Mouse (Mus musculus): ENCODE measurements around the gene Tbc1d1. TPM values are rescaled to one million over a fixed set of nuclear protein-coding genes. Genes with fewer than 3 reads are reported as not detected.

Gene Tbc1d1
- total RNA-seq, 2 experiments from 2014 or later = 25.2 to 30.5 TPM

DNA sequence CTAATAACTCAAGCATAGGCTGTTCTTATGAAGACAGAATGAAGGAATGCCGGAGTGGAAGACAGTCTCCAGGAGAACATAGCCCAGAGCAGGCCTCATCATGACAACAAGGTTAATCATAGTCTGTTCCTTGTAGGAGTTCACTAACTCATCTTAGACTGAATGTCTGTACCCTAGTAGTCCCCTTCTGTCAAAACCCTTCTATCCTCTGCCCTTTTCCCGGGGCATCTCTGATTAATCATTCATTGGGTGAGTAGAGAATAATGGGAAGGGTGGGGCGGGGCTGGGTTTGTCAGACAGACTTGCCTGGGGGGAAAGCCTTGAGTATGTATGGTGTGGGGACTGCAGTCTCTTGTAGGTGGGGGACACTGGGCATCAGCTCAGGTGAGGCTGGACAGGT, 79.1 kb downstream of the Tbc1d1 start:
- DNase-seq (ENCODE audit: low spot score in 2 of 2) = no peak

DNA sequence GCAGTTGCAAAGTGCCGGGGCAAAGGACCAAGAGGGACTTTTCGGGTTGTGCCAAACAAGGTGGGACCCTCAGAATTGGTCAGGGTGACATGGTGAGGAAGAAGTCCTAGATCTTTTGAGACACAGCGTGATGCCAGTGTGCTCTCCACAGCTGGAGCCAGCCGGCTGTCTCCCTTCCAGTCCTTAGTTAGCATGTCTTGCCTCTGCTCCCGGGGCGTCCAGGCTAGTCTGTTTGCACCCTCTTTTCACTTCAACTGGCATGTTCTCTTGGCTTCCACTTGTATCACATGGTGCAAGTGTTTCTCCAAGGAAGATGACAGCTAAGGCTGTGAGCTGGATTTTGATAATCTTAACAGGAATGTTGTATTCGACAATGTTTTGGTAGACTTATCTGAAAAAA, 80.5 kb downstream of the Tbc1d1 start:
- DNase-seq (ENCODE audit: low spot score in 2 of 2) = no peak

DNA sequence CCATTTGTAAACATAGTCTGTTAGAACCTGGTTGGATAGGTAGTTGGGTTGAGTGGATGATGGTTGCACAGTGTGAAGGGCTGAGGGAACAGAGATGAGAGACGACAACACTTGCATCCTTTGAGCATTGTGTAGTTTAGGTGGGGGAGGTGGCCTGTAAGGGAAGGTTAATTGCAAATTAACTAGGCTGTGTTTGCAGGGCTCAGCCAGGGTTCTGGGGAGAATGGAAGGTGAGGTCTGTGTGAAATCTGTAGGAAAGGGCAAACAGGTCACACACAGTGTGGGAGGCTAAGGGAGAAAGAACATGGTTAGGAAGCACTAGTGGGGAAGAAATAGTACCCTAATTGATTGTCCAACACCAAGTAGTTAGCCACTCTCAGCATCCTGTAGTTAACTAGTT, 81.2 kb downstream of the Tbc1d1 start:
- no peak for DNase-seq (ENCODE audit: low spot score in 2 of 2)

DNA sequence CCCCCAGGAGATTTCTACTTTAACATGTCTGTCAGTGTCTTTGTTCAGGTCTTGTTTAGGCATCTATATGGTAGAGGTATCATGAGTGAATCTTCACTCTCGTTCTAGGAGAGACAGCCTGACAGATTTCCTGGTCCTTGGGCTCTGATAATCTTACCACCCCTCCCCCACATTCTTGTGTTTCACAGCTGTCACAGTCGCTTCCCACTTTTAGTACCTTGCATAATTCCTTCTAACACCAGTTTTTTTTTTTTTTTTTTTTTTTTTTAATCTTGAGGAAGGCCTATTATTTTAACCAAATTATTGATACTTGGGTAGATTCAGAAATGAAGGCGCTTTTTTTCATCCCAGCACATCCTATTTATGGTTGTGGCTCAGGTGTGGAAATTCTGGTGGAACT, 81.6 kb downstream of the Tbc1d1 start:
- DNase-seq (ENCODE audit: low spot score in 2 of 2) = no peak

DNA sequence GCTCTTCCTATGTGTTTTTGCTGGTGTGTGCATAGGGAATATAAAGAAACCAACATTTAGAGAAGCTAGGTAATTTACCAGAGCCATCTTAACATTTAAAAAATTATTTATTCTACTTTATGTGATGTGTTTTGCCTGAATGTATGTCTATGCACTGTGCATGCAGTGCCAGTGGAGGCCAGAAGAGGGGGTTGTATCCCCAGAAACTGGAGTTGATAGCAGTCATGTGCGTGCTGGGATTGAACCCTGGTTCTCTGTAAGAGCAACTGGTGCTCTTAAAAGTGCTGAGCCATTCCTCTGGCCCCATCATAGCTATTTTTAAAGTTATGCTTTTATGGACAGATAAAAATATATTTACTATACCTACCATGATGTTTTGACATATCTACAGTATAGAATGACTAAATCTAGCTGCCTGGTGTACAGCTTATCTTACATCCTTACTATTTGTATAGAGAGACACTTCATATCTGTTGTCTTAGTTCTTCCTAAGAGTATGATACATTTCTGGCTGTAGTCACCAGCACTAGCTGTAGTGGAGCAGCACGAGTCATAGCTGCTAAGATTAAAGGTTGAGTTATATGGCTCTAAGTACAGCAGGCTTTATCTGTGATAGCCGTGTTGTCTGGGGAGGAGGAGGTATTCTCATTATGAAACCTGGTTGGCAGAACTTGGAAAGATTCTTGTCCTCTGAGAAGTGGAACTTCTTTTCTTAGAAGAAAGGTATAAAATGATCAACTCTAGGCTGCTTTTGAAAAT, 83.0 kb downstream of the Tbc1d1 start:
- no peak for DNase-seq (ENCODE audit: low spot score in 2 of 2)

DNA sequence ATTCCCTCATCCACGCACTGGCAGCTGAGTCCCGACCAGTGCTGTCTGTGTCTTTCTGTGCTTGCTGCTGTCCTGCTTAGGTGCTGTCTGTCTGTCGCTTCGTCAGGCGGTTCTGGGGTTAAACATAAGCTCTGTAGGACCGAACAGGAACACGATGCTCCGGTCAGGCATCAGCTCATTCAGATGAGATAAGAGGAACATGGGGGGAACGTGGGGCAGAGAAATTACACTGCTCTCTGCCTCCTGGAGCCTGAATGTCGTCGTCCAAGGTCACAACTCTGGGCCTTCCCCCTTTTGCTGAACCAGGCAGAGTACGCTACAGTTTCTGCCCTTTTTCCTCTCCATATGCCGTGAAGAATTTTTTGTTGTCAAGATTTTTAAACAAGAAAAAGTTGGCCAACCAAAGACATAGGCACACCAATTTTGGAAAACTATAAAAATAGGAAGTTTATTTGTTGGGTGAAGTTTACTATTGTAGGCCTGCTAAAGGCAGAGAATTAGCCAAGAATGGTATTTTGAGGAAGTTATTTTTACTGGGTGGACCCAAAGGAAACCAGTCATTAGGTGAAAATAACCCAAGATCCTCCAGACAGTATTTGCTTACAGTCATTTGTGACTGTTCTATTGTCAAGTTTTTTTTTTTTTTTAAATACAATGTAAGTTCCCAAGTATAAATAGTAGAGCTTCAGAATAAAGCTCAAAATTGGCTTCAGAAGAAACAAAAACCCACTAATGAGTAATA, 85.0 kb downstream of the Tbc1d1 start:
- no peak for DNase-seq (ENCODE audit: low spot score in 2 of 2)

DNA sequence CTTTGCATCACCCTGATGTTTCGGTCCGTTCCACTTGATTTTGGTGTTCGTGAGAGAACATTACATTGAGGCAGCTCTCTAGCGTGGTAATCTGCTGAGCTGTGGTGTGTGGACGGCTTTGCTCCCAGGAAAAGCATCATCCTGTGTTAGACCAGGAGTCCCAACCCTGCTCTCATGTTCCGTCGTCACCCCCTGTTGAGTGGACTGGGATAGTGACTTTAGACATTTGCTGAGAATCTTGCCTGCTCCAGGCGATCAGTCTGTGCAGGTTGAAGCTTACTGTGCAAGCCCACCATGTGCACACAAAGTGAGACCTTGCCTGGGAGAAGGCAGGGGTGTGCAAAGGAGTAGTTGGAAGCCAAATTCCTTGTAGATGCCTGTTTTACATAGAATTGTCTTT, 85.8 kb downstream of the Tbc1d1 start:
- DNase-seq (ENCODE audit: low spot score in 2 of 2) = no peak

DNA sequence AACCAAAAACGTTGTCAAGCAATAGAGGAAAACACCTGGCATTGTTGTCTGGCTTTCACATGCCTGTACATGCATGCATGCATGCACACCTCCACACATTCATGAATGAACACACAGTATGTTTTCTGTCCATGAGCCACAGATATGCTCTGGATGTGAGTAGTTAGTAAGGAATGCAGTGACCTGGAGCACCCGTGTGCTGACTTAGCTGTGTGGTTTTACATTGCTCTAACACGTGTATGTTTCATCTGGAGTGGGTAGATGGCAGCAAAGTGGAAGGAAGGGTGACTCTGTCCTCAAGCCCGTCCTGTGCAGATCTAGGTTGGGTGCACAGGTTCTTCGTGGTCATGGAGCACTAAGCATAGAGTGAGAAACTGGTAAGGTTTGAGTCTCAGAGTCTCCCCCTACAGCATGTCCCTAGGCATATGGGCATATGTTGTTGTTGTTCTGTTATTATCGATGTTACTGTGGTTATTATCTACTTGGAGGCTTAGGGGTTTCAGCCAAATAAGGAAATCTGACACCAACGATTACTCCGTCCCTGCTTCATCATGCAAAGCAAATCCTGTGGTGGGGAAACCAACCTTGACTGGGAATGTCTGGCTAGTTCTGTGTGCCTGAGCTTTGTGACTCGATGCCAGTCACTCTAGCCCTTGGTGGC, 86.8 kb downstream of the Tbc1d1 start:
- DNase-seq (ENCODE audit: low spot score in 2 of 2) = no peak

DNA sequence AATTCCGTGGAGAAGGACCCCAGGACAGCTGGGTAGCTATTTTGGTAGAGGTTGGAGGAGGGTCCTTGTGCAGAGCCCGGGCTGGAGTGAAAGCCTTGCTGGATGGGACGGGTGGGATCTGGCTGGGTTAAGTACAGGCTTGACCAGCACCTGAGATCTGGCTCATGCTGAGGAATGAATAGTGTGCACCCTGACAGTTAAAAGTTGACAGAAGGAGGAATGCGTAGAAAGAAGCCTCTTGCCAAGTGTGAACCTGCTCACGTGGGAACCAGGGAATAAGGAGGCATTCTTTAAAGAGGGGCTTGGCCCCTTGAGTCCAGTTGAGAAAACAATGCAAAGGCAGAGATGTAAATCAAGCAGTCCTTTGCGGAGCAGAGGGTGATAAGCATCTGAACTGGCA, 87.6 kb downstream of the Tbc1d1 start:
- DNase-seq (ENCODE audit: low spot score in 2 of 2) = no peak

DNA sequence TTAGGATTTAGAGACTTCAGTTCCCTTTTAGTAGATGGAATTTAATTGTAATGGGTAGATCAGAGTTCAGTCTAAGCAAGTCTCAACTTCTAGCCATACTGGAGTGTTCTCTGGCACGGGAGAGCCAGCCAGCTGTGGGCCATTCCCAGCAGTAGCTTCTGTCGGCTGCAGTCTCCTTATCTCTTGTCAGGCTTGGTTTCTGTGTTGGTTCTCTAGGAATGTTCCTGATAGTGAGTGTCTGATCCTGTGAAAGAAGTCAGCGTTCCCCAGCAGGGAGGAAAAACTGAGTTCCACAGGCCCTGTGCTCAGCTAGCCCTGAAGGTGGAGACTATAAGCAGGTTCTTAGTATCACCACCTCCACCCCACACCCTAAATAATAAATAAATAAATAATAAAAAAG, 88.2 kb downstream of the Tbc1d1 start:
- no peak for DNase-seq (ENCODE audit: low spot score in 2 of 2)

DNA sequence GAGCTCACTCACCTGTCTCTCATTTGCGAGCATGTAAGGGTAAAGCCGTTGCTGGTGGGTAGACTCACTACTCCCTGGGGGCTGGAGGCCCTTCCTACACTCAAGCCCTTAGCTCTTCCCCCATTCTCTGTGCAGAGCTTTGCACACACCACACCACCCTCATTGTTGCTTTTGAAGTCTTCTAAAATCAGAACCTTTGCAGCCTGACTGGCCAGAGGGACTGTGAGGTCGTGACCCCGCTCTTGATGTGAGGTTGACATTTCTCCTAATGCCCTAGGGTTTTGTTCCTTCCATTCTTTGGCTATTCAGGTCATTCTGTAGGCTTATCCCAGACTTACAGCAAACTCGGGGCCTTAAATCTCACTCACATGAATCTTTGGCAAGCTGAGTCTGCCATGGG, 88.6 kb downstream of the Tbc1d1 start:
- no peak for DNase-seq (ENCODE audit: low spot score in 2 of 2)

DNA sequence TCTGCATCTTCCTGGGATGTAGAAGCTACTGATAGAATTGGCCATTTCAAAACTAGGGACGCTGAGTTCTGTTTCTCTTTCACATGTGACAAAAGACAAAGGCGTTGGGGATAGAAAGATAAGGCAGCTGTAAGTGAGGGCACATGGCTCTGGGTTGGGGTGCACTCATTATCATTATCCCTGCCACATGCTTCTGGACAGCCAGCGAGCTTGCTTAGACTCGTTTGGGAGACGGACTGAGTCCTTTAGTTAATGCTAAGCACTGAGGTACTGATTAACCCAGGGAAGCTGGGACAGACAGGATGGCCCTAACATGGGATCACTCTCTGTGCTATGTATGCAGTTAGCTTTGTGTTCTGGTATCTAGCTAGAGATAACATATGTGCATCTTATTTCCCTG, 95.3 kb downstream of the Tbc1d1 start:
- DNase-seq (ENCODE audit: low spot score in 2 of 2) = no peak

DNA sequence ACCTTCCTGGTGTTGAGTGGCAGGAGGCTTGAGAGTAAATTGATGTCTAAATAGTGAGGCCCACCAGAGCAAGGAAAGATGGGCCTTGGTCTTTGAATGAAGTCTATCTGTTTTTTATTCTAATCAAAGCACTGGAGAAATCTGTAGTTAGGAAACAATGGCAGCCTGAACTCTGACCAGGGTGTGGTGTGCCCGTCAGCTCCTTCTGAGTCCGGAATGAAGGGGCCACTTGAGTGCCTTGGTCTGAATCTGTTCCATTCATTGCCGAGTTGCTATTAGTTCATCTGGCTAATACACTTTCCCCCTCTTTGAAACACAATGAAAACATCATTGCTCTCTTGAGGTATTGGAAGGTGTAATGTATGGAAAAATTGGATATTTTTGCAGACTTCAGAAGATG, 98.2 kb downstream of the Tbc1d1 start:
- no peak for DNase-seq (ENCODE audit: low spot score in 2 of 2)

DNA sequence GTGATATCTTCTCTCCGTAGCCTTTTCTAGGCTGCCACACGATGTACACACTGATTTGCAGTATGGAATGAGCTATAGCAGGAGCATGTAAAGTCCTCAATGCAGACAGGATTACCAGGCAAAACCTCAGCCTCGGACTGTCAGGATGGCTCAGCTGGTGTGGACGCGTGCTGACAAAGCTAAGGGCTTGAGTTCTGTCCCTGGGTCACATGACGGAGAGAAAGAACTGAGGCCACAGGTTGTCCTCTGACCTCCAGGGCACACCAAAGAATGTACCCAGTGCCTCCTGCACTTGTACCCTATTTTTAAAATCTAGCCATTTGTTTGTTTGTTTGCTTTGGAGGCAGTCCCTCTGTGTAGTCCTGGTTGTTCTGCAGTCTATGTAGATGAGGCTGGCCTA, 98.9 kb downstream of the Tbc1d1 start:
- no peak for DNase-seq (ENCODE audit: low spot score in 2 of 2)

DNA sequence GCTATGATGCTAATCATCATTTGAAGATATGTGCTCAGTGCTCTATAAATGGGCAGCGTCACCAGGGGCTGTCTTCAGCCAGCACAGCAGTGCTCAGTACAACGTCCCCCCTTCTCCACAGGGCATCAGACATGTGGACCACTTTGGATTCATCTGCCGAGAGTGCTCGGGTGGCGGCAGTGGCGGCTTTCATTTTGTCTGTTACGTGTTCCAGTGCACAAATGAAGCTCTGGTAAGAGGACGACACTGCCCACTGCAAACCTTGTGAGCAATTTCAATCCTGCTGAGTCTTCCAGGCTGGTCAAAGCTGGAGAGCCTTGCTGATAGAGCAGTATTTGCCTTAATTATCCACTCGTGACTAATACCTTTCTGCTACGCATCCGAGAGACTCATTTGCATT, 107.2 kb downstream of the Tbc1d1 start:
- DNase-seq (ENCODE audit: low spot score in 2 of 2) = no peak

DNA sequence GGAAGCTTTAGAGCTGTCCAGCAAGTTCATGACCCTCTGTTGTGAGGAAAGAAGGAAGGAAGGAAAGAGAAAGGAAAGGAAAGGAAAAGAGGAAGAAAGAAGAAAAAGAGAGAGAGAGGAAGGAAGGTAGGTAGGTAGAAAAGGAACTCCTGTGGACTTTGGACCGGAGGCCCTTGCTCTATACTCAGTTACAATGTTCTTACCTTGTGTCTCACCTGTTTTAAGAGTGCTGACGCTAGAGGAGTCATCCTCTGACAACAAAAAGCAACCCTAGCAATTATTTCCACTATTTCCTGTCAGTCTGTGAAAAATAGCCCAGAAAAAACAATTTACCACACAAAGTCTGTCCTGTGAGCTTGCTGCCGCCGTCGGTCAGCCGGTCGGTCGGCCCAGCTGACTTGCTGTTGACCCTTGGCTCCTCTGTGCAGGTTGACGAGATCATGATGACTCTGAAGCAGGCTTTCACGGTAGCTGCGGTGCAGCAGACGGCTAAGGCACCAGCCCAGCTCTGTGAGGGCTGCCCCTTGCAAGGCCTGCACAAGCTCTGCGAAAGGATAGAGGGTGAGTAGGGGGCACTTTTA, 107.9 kb downstream of the Tbc1d1 start:
- no peak for DNase-seq (ENCODE audit: low spot score in 2 of 2)

DNA sequence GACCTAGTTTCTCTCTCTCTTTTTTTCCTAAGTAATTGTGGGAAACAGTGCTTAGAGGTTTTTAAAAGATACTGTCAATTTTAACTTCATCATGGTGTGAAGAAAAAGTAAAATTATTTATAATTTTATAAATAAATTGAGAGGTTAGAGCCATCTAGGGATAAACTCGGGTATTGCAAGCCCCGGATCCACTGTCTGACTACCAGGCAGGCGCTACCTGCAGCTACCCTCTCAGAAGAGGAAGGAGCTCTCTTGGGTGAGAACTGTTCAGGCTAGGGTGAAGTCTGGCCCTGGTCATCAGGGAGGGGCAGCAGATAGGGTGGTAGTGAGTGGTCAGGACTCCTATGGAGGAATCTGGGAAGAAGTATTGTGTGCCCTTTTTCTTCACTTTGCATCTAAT, 109.0 kb downstream of the Tbc1d1 start:
- DNase-seq (ENCODE audit: low spot score in 2 of 2) = peak; percentile 34 to 52

DNA sequence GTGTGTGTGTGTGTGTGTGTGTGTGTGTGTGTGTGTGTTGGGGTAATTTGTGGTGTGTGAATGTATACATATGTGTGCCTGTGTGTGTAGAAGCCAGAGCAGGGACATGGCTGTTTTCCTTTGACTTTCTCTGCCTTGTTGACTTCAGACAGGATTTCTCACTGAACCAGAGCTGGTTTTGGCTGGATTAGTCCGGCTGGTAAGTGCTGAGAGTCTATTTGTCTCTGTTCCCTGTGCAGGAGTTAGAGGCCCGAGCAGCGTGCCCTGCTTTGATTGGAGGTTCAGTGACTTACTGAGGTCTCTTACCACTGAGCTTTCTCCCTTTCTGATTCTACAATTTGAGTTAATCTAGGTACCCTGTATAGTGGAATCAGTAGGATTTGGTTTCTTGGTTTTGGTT, 109.8 kb downstream of the Tbc1d1 start:
- no peak for DNase-seq (ENCODE audit: low spot score in 2 of 2)

DNA sequence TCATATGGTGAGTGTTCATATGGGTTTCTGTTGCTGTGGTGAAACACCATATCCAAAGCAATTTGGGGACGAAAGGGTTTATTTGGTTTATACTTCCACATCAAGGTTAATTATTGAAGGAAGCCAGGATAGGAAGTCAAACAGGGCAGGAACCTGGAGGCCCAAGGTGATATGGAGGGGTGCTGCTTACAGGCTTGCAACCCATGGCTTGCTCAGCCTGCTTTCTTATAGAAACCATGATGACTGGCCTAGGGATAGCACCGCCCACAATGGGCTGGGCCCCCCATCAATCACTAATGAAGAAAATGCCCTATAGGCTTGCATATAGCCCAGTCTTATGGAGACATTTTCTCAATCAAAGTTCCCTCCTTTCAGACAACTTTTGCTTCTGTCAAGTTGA, 110.4 kb downstream of the Tbc1d1 start:
- DNase-seq (ENCODE audit: low spot score in 2 of 2) = no peak

DNA sequence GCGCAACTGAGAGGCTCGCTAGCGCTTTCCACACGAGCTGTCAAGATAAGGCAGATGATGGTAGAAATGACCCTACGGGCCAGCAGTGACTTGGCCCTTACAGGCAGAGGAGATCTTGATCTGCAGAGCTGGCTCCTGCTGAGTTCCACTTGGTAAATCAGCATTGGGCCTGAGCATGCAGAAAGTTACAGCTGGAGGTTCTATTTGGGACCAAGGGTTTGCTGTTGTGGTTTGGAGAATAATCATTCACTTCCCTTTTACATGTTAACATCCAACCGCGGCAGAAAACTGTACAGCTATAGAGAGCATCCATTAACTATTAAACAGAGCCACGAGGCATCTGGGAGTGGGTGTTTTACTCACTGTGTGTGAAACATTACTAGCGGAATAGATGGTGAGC, 111.2 kb downstream of the Tbc1d1 start:
- DNase-seq (ENCODE audit: low spot score in 2 of 2) = no peak

DNA sequence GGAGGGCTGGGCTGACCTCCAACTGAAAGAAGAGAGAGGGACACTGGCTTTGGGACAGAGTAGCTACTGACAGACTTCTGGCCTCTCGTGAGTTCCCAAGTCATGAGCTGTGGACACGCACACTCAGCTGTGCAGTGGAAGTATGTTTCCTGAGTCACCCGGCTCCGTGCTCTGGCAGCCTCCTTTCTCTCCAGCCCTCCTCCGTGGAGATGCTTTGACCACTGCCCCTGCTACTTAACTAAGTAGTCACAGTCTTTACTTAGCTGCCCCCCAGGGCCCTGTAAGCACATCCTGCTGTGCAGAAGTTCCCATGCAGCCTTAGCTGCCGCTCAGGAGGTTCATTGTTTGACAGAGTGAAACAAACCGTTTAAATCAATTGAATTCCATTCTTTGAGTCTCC, 113.6 kb downstream of the Tbc1d1 start:
- no peak for DNase-seq (ENCODE audit: low spot score in 2 of 2)

DNA sequence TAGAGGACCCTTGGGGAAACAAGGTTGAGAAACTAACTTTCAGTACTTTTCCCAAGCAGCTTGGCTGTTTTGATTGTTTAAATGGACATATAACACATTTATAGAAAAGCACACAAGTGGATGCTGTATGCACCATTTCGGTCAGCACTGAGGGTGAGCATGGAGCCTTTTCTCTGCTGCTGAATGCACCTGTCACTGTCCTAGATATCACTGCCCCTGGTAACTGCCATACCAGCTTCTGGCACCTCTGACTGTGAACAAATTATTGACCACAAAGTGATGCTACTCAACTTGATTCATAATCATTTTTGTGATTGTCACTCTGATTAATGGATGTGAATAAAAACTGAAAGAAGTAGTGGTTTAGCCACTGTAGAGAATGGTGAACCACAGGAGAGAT, 117.4 kb downstream of the Tbc1d1 start:
- DNase-seq (ENCODE audit: low spot score in 2 of 2) = no peak

All from layer of hippocampus, postnatal 14 days (tissue).